Mouse (Mus musculus) ES-Bruce4 (cell line): ENCODE measurements at regions not wholly inside any gene's neighbourhood (a gene's known extent, or its start where the extent isn't known, plus 50 kb on each side); places are given as distances from the start of the nearest gene placed in this dataset.

Experiments used
- CTCF ChIP-seq: IDR thresholded peaks from one replicate; pipeline ENCODE4 v1.8.1; 2011; ENCODE audit warnings: low read depth, low read length
- EP300 ChIP-seq: IDR thresholded peaks from 2 replicates; pipeline ENCODE4 v1.6.1; 2011; ENCODE audit warnings: low read depth, low read length; ENCODE audit not compliant: insufficient read depth
- POLR2A ChIP-seq: IDR thresholded peaks from one replicate; pipeline ENCODE4 v1.8.1; 2011; ENCODE audit warnings: low read length; ENCODE audit not compliant: insufficient read depth

DNA sequence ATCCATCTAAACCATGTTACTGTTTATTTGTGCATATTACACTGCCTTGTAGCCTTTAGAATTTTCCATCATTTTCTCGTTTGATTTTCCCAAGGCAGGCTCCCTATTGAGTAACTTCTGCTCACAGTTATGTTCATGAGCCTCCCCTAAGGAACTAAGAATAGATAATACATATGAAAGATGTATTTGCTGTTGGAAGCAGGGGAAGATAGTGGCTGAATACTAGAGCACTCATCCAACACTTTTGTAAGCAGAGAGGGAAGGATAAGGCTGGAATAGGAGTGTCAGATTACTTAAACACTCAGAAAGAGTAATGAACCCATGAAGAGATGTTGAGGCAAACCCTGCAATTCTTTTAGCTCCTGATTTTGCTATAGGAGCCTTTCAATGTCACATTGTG lies 1055.1 kb downstream of the Brinp1 start:
- TF ChIP-seq POLR2A (no peak), CTCF (no peak), EP300 (no peak)
